Mouse (Mus musculus) testis, adult 2 months (tissue): ENCODE data around the gene Rps15.

Source experiments
- CTCF ChIP-seq: fragments of 200-500 bp; IDR thresholded peaks from 2 replicates; pipeline ENCODE4 v1.5.1; 2012; ENCODE audit warnings: low read depth, mild to moderate bottlenecking, inconsistent platforms, low read length, moderate library complexity; ENCODE audit not compliant: control insufficient read depth, insufficient read depth, insufficient replicate concordance
- POLR2A ChIP-seq: fragments of 200-500 bp; IDR thresholded peaks from 2 replicates; pipeline ENCODE4 v1.6.1; 2012; ENCODE audit warnings: low read depth, mild to moderate bottlenecking, inconsistent platforms, low read length, moderate library complexity; ENCODE audit not compliant: control insufficient read depth

- no peak for TF ChIP-seq CTCF
- TF ChIP-seq POLR2A = no peak
Observed at GRCm38 (mm10) chr10:80252011-80252410, 40.2 kb upstream of the Rps15 start.
